Mouse (Mus musculus) CH12.LX (cell line): ENCODE measurements at regions not wholly inside any gene's neighbourhood (a gene's known extent, or its start where the extent isn't known, plus 50 kb on each side); places are given as distances from the start of the nearest gene placed in this dataset.

ENCODE experiments used
- DNase-seq: peaks from one replicate; pipeline ENCODE4 v3.0.0-alpha.2; 2013; ENCODE audit errors: extremely low read depth
- H3K27ac ChIP-seq: 2 replicates; pipeline ENCODE4 v1.5.1; 2012; ENCODE audit warnings: low read depth, mild to moderate bottlenecking, control low read depth, moderate library complexity; ENCODE audit not compliant: insufficient read depth
- H3K27me3 ChIP-seq: replicated peaks from 2 replicates; pipeline ENCODE3; 2012; ENCODE audit warnings: inconsistent platforms
- H3K36me3 ChIP-seq, 2 experiments: replicated peaks in 1 of 2; 2 replicates each; pipeline versions ENCODE3 to v1.6.1; 2012; ENCODE audit warnings: inconsistent platforms in 1 of 2, low read length in 1 of 2, mild to moderate bottlenecking in 1 of 2, mixed read lengths in 1 of 2, moderate library complexity in 1 of 2; ENCODE audit not compliant: control insufficient read depth in 1 of 2, insufficient read depth in 1 of 2
- H3K4me1 ChIP-seq, 2 experiments: 2 replicates each; pipeline ENCODE4 v1.6.1; 2012; ENCODE audit warnings: inconsistent platforms in 1 of 2, moderate library complexity in 1 of 2; ENCODE audit not compliant: insufficient read depth in 2 of 2, control insufficient read depth in 1 of 2
- H3K4me2 ChIP-seq: 2 replicates; pipeline ENCODE4 v1.6.1; 2012; ENCODE audit warnings: low read depth, mild to moderate bottlenecking, control low read depth; ENCODE audit not compliant: poor library complexity, insufficient read depth, severe bottlenecking
- H3K4me3 ChIP-seq, 3 experiments: fragments of 150-350 bp in 1 of 3; sonication (generic) in 1 of 3; replicated peaks in 1 of 3; 2 replicates each; pipeline versions ENCODE3 to v1.5.1; 2011 to 2012; ENCODE audit warnings: low read depth in 2 of 3, low read length in 2 of 3, mild to moderate bottlenecking in 2 of 3, moderate library complexity in 2 of 3, control low read depth in 1 of 3, improper control_type of control experiment in 1 of 3, inconsistent platforms in 1 of 3, mixed read lengths in 1 of 3; ENCODE audit not compliant: poor library complexity in 1 of 3
- H3K79me2 ChIP-seq: replicated peaks from 2 replicates; pipeline ENCODE4 v1.6.1; 2012; ENCODE audit warnings: mild to moderate bottlenecking, moderate library complexity; ENCODE audit not compliant: control insufficient read depth, poor library complexity, insufficient read depth, severe bottlenecking; ENCODE audit errors: extremely low read depth
- H3K9ac ChIP-seq: 2 replicates; pipeline ENCODE4 v1.6.1; 2012; ENCODE audit warnings: low read depth, mild to moderate bottlenecking, control low read depth, moderate library complexity; ENCODE audit not compliant: insufficient read depth
- H3K9me3 ChIP-seq: replicated peaks from 2 replicates; pipeline ENCODE3; 2012; ENCODE audit warnings: low read length, inconsistent platforms, mixed read lengths
- CHD1 ChIP-seq: IDR thresholded peaks from 2 replicates; pipeline ENCODE4 v1.6.1; 2012; ENCODE audit warnings: low read depth, low read length, improper control_type of control experiment, inconsistent platforms
- CHD2 ChIP-seq: IDR thresholded peaks from 2 replicates; pipeline ENCODE4 v1.6.1; 2011; ENCODE audit warnings: low read length, improper control_type of control experiment
- E2F4 ChIP-seq: IDR thresholded peaks from 2 replicates; pipeline ENCODE4 v1.6.1; 2011; ENCODE audit warnings: low read depth, low read length, improper control_type of control experiment; ENCODE audit not compliant: insufficient replicate concordance
- ELF1 ChIP-seq: IDR thresholded peaks from 2 replicates; pipeline ENCODE4 v1.6.1; 2014; ENCODE audit warnings: low read depth, mild to moderate bottlenecking, inconsistent platforms, low read length, improper control_type of control experiment
- EP300 ChIP-seq: IDR thresholded peaks from 2 replicates; pipeline ENCODE4 v1.6.1; 2011; ENCODE audit warnings: low read length, improper control_type of control experiment
- ETS1 ChIP-seq: conservative IDR thresholded peaks from 2 replicates; pipeline ENCODE4 v1.6.1; 2012; ENCODE audit warnings: low read depth, mild to moderate bottlenecking, inconsistent platforms, low read length, improper control_type of control experiment, moderate library complexity
- GABPA ChIP-seq: IDR thresholded peaks from 2 replicates; pipeline ENCODE4 v1.6.1; 2012; ENCODE audit warnings: low read depth, low read length, improper control_type of control experiment, inconsistent platforms; ENCODE audit not compliant: insufficient replicate concordance
- HCFC1 ChIP-seq: IDR thresholded peaks from 2 replicates; pipeline ENCODE4 v1.6.1; 2012; ENCODE audit warnings: low read depth, mild to moderate bottlenecking, inconsistent platforms, low read length, improper control_type of control experiment
- JUN ChIP-seq: IDR thresholded peaks from 2 replicates; pipeline ENCODE4 v1.6.1; 2011; ENCODE audit warnings: low read depth, mild to moderate bottlenecking, low read length, improper control_type of control experiment, moderate library complexity; ENCODE audit not compliant: insufficient read depth
- KAT2A ChIP-seq: IDR thresholded peaks from 2 replicates; pipeline ENCODE4 v1.6.1; 2012; ENCODE audit warnings: low read length, improper control_type of control experiment, inconsistent platforms; ENCODE audit not compliant: insufficient replicate concordance
- MAZ ChIP-seq: IDR thresholded peaks from 2 replicates; pipeline ENCODE4 v1.6.1; 2012; ENCODE audit warnings: low read depth, mild to moderate bottlenecking, inconsistent platforms, low read length, improper control_type of control experiment, moderate library complexity
- MEF2A ChIP-seq: IDR thresholded peaks from 2 replicates; pipeline ENCODE4 v1.6.1; 2014; ENCODE audit warnings: low read depth, mild to moderate bottlenecking, inconsistent platforms, low read length, improper control_type of control experiment, borderline replicate concordance
- MYC ChIP-seq: IDR thresholded peaks from 2 replicates; pipeline ENCODE4 v1.6.1; 2011; ENCODE audit warnings: low read depth, mild to moderate bottlenecking, improper control_type of control experiment, low read length
- NELFE ChIP-seq: IDR thresholded peaks from 2 replicates; pipeline ENCODE4 v1.6.1; 2011; ENCODE audit warnings: low read depth, low read length, improper control_type of control experiment
- NRF1 ChIP-seq: IDR thresholded peaks from 2 replicates; pipeline ENCODE4 v1.6.1; 2014; ENCODE audit warnings: low read depth, mild to moderate bottlenecking, inconsistent platforms, low read length, improper control_type of control experiment, moderate library complexity
- PAX5 ChIP-seq: IDR thresholded peaks from 2 replicates; pipeline ENCODE4 v1.6.1; 2012; ENCODE audit warnings: low read length, inconsistent platforms, mixed read lengths
- POLR2A ChIP-seq: IDR thresholded peaks from 2 replicates; pipeline ENCODE4 v1.6.1; 2011; ENCODE audit warnings: low read depth, mild to moderate bottlenecking, improper control_type of control experiment, low read length
- POLR2AphosphoS2 ChIP-seq: IDR thresholded peaks from 2 replicates; pipeline ENCODE4 v1.6.1; 2011; ENCODE audit warnings: low read depth, low read length, improper control_type of control experiment
- RCOR1 ChIP-seq: conservative IDR thresholded peaks from 2 replicates; pipeline ENCODE4 v1.6.1; 2012; ENCODE audit warnings: low read depth, mild to moderate bottlenecking, inconsistent platforms, low read length, improper control_type of control experiment
- SIN3A ChIP-seq: IDR thresholded peaks from 2 replicates; pipeline ENCODE4 v1.6.1; 2012; ENCODE audit warnings: low read length, improper control_type of control experiment, inconsistent platforms
- TBP ChIP-seq: conservative IDR thresholded peaks from 2 replicates; pipeline ENCODE4 v1.6.1; 2011; ENCODE audit warnings: low read depth, low read length, improper control_type of control experiment
- TCF12 ChIP-seq: IDR thresholded peaks from 2 replicates; pipeline ENCODE4 v1.6.1; 2014; ENCODE audit warnings: low read depth, mild to moderate bottlenecking, inconsistent platforms, low read length, improper control_type of control experiment
- USF1 ChIP-seq: IDR thresholded peaks from 2 replicates; pipeline ENCODE4 v1.6.1; 2014; ENCODE audit warnings: low read depth, mild to moderate bottlenecking, inconsistent platforms, low read length, improper control_type of control experiment
- ZC3H11A ChIP-seq: IDR thresholded peaks from 2 replicates; pipeline ENCODE4 v1.6.1; 2012; ENCODE audit warnings: low read depth, mild to moderate bottlenecking, inconsistent platforms, low read length, improper control_type of control experiment
- ZMIZ1 ChIP-seq: IDR thresholded peaks from 2 replicates; pipeline ENCODE4 v1.6.1; 2012; ENCODE audit warnings: low read depth, mild to moderate bottlenecking, inconsistent platforms, low read length, improper control_type of control experiment
- ZNF384 ChIP-seq: IDR thresholded peaks from 2 replicates; pipeline ENCODE4 v1.6.1; 2012; ENCODE audit warnings: low read depth, low read length, improper control_type of control experiment, inconsistent platforms
- dilution Hi-C: fragments of 300-500 bp; cut with MboI; formaldehyde crosslinking; loops from 2 replicates; pipeline ENCODE4 v1.14.3; 2020; ENCODE audit warnings: low sequenced_read_pairs; ENCODE audit not compliant: extremely low pct_unique_long_range_greater_than_20kb, extremely low pct_ligation_motif_present
- in situ Hi-C: fragments of 300-500 bp; cut with MboI; formaldehyde crosslinking; loops from 3 replicates; pipeline ENCODE4 v1.14.3; 2019; ENCODE audit warnings: low sequenced_read_pairs, low pct_ligation_motif_present, low pct_unique_long_range_greater_than_20kb, mixed read lengths

DNA sequence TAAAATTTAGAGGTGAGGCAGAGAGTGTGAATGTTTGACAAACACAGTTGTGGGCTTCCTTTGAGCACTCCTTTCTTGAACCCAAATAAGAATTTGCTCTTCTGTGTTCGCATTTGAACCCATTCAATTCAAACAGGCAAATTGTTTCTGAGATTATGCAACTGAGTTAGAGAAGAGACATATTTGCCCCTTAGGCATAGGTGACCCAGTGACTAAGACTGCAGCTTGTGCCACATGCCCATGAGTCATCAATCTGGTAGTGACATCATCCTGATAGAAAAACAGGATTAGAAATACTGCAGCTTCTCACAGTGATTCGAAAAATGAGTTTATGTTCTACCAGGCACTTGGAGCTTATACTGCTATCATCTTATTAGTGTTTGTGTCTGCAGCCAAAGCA, 67.2 kb downstream of the Zfp622 start:
- H3K79me2 ChIP-seq, result no peaks in the 10 kb centered on the region
- H3K4me3 ChIP-seq, result no peak overlapping the region
- H3K27ac ChIP-seq, result no peak overlapping the region
- H3K4me2 ChIP-seq, result no peak overlapping the region
- in situ Hi-C loops (no loop called here), dilution Hi-C loops (no loop called here)
- H3K4me1 ChIP-seq, result no peaks in the 10 kb centered on the region
- no peak overlapping the region for H3K9ac ChIP-seq
- no peaks in the 10 kb centered on the region for H3K36me3 ChIP-seq
- no peak for DNase-seq
- TF ChIP-seq RCOR1 (no peak), POLR2AphosphoS2 (no peak), MAZ (no peak), SIN3A (no peak), POLR2A (no peak), EP300 (no peak), CHD1 (no peak), CHD2 (no peak), MYC (no peak), KAT2A (no peak), MEF2A (no peak), TBP (no peak), GABPA (no peak), E2F4 (no peak), PAX5 (no peak), USF1 (no peak), HCFC1 (no peak), ZMIZ1 (no peak)
- H3K27me3 ChIP-seq, result no peaks in the 10 kb centered on the region
- H3K9me3 ChIP-seq, result no peaks in the 10 kb centered on the region

DNA sequence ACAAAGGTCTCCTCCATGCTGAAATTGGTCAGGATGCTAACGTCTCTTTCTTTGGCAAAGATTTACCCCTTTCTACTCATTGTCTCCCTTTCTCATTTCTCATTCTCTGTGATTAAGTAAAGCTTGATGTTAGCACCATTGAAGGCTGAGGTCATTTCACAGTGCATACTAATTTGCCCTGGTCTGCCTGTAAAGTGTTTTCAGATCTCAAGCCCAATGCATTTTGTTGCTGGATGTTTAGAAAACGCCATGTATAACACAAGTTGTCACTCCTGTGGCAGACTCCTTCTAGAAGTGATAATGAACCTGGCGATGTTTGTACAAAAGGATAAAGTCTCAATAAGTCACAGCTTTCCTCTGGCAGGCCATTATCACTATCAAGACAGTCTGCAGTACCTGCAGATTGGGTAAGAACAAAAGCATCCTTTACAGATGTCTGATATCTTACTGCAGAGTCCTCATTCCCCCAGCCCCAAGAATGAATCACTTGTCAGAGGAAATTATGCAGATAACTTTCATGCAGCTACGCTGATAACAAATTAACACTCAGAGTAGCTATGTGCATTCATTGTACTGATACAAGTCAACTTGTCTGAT, 68.7 kb downstream of the Zfp622 start:
- Histone ChIP-seq H3K79me2 (no peaks in the 10 kb centered on the region), H3K9ac (no peak overlapping the region), H3K9me3 (no peaks in the 10 kb centered on the region), H3K4me1 (no peaks in the 10 kb centered on the region), H3K4me3 (no peak overlapping the region), H3K36me3 (no peaks in the 10 kb centered on the region), H3K4me2 (no peak overlapping the region), H3K27me3 (no peaks in the 10 kb centered on the region), H3K27ac (no peak overlapping the region)
- DNase-seq, result no peak
- in situ Hi-C loops, result no loop called here
- dilution Hi-C loops, result no loop called here
- TF ChIP-seq HCFC1 (no peak), ETS1 (no peak), ZMIZ1 (no peak), JUN (no peak), ELF1 (no peak), NRF1 (no peak), ZC3H11A (no peak), ZNF384 (no peak), USF1 (no peak), POLR2A (no peak), TCF12 (no peak), NELFE (no peak)
